Mouse (Mus musculus) A20 (cell line): Measurements from ENCODE around the gene Tbc1d9.
"Not testable (repeated sequence)": the region's sequence is repeated elsewhere in the genome, so short reads cannot be mapped to it uniquely, and the experiment has no call there.

Experiments
- DNase-seq: peaks from one replicate; pipeline ENCODE4 v3.0.0-alpha.2; 2011; ENCODE audit warnings: low read depth, low spot score

Gene Tbc1d9

DNA sequence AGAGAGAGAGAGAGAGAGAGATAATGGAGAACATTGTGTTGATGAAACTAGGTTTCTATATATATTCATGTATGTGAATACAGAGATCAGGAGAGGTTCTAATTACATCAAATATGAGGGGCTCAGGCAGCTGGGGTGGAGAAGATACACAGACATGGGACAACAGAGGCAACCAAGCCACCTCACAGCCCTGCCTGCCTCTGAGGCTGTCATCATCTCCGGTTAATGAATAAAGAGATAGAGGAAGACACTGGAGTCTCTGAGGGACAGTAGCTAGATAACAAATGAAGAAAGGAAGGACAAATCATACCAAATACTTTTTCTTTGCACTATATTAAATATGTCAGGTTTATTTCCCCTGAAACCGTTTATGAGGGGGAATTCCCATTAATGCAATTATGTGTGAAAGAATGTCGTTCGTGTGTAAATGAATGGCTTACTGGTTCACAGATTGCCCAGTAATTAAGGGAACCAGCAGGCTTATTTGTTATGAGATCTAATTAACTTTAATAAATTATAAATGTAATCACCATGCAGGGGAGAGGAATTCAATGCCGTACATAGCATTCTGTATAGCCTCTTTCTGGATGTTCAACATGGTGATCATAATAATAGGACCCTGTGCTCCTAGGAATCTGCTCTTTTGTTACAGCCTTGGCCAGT lies 59.7 kb downstream of the Tbc1d9 start:
- DNase-seq, result no peak

DNA sequence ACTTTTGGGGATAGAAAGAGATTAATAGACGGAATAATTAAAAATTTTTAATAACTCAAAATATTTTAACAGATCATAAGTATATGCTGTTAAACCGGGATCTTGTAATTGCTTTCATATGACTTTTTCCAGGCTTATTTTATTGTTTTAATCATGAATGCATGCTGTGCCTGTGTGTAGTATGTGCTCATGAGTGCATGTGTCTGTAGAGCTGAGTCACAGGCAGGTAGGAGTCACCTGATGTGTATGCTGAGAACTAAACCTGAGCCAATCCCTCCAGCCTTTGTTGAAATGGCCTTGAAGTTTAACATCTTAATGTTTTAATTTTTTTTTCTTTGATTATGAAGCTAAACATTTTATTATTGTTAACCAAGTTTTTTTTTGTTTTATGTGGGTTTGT lies 60.4 kb downstream of the Tbc1d9 start:
- DNase-seq, result no peak

DNA sequence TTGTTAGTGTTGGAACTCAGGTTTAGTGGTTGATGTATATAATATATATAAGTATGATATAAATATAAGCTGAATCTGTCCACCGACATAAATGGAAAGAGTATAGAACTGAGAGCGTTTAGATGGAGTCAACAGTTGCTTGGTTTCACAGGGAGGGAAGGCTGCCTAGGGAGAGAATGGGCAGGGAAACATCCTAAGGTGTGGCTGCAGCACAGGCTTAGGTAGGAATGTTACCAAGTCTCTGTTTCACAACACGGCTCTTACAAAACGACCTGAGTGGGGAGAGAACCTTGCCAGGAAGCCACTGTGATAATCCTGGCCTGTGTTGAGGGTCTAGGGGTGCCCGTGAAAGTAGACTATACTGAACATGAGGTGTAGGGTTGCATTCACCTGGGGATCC lies 62.2 kb downstream of the Tbc1d9 start:
- DNase-seq, result no peak

DNA sequence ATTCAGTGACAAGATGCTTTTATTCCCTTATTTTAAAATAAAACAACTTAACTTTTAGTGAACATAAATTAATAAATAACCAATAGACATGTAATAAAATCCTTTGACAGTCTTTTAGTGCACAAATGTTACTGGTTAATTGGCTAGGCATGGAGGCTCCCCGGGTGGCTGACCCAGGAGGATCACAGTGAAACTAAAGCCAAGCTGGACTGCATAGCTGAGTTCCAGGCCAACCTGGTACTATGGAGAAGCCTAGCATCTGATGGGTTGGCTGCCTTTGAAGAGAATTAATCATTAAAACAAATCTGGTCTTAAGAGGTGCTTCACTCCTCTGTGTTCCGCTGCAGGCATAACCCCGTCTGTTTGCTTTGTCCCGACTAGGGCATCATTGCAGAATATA lies 67.9 kb downstream of the Tbc1d9 start:
- DNase-seq, result no peak

DNA sequence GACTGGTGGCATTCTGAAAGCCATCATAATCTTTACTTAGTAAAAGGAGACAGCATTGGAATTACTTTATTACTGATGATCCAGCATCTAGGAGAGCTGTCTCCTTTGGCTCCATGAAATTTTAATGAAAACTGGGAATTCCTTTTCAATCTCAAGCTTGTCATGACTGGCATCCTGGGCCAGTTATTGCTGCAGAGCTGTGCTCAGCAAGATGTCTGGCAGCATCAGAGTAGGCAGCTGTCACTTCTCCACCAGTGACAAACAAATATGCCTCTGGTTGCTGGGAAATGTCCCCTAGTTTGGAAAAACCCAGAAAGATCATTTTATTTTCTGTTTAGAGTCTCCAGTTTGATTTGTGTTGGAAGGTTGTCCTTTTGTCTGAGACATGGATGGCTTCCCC lies 74.2 kb downstream of the Tbc1d9 start:
- DNase-seq, result no peak

DNA sequence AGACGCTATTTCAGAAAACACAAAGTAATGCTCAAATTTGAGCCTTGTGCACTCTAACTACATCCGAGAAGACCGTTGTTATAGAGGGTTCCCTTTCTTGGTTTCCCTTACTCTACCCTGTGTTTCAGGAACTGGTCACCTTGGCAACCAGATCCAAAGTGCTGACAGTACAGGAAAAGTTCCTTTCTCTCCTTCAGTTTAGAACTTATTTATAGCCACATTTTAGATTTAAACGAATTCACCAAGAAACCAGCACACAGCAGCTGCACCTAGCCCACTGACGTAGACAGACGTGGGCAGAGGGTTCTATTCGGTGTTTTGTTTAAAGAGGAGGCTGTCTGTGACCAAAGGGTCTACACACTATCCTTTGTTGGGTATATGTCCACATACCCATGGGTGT lies 79.0 kb downstream of the Tbc1d9 start:
- DNase-seq, result no peak

DNA sequence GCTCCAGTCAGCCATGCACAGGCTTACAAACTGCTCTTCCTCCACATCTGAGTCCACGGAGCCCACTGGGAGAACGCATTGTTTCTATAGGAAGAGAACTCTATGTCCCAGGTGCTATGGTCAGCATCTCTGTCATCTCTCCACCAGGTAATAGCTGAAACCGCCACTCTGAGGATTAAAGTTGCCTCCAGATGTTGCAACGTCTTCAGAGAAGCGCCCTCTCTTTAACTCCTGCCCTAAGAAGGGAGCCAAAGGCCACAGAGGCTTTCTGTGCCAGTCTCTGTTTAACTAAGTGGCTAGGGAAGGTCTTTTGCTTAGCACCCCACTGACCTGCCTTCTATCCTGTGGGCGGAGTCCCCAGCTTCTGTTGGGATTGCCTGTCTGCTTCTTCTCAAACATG lies 85.7 kb downstream of the Tbc1d9 start:
- no peak for DNase-seq

DNA sequence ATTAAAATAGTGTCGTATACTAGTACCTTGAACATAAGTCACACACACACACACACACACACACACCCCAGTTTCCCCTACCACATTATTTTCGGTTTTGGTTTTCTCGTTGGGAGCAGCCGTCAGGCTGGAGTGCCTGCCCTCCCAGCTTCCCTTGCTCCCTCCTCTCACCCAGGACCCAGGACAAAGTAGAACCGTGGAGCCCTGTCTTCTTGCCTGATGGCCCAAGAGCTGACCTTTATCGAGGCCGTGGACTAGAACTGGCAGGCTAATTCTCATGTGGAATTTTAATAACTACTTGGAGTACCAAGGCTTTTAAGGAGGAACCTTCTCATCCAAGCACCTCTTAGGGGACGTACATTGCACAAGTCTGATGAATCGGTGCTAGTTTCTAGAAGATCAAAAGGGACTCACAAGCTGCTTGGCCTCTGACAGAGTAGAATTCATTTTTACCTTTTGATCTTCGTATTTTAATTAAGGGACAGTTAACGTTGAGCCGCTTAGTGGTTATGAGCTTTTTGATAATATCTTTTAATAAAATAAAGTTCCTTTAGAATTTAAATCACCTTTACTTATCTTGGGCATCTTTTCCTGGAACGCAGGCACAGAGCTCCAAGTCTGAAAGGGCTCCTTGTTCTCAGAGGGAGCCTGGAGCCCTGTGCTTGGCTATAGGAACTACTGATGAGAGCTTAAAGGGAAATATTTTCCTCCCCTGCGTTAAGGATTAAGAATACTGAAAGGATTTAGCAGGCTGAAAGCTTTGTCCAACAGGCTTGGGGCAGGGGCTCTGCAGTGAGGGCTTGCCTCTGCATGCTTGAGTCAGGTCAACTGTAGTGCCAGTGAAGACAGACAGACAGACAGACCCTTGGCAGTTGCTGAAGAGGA lies 86.5 kb downstream of the Tbc1d9 start:
- DNase-seq, result no peak

DNA sequence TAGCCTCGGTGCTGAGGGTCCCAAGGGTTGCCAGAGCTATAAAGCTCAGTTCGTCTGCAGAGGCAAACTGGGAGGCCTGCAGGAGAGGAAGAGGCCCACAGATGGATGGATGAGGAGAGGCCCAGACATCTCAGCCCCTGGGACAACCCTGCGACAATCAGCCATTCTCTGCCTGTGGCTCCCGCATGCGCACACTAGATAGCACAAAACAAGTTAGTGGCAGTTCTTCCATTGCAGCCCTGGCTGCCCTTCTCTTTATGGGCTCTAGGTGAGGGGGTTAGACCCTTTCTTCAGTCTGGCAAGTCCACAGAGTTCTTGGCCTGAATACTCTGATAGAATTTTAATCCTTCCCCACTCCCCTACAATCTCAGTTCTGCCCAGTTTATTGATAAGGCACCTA lies 87.6 kb downstream of the Tbc1d9 start:
- DNase-seq, result no peak

DNA sequence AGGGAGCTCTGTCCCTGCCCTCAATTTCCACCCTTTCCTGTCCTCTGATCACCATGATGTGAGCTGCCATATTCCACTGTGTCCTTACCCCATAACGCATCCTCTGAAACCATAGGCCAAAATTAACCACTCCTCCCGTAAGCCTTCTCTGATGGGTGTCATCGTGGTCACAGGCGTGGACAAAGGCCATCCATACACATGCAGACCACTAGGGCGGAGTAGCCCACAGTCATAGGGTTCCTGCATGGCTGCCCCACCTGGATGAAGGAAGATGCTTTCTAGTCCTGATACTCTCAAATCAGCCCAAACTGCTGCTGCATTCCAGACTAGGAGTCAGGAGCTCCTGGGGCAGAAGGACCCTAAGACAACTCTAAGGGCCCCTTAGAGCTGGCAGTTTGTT lies 92.5 kb downstream of the Tbc1d9 start:
- no peak for DNase-seq

DNA sequence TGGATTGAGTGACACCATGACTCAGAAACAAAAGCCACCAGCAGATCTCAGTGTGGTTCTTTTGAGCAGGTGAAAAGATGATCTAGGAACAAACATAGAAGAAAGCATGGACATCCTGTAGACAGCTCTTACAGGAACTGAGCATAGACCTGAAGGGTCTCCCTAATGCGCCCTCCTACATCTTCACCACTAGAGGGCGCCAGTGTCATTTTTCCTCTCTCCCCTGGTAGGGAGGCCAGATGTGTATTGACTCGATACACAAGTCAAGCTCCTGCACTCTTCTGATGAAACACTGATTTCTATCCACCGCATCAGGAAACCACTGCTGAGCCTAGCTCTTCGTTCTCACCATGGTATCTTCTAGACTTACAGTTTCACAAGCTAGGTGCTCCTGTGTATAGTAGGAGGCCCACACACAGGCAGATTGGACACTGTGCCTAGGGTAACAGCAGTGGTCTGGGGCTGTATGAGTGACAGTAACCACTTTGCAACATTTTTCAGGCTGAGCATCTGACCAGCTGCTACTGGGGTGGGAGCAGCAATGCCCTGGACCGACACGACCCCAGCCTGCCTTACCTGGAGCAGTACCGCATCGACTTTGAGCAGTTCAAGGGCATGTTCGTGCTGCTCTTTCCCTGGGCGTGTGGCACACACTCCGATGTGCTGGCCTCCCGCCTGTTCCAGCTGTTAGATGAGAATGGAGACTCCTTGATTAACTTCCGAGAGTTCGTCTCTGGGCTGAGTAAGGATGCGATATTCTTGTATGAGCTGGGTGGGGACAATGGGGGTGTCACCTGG lies 95.5 kb downstream of the Tbc1d9 start:
- peak; percentile 73 for DNase-seq

DNA sequence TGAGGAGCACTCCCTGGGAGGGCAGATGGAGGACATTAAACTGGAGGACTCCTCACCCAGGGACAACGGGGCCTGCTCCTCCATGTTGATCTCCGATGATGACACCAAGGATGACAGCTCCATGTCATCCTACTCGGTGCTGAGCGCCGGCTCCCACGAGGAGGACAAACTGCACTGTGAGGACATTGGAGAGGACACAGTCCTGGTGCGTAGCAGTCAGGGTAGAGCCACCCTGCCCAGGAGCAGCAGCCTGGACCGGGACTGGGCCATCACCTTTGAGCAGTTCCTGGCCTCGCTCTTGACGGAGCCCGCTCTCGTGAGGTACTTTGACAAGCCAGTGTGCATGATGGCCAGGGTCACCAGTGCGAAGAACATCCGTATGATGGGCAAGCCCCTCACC lies 106.0 kb downstream of the Tbc1d9 start:
- DNase-seq, result no peak

DNA sequence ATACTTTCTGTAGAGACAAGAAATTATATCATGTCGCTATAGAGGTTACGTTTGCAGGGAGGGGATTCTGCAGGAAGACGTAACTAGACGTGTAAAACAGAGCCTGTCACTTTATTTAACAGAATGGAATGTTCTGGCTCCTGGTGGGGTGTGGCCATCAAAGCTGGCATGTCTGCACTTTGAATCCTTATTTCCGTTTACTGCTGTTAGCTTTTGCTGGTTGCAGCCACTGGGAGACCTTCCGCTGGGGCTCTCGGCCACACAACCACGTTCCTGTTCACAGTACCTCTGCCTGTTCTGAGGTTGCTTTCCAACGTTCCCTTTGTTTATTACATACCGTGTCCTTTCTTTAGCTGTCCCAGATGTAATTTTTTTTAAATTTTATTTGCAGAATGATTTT lies 107.3 kb downstream of the Tbc1d9 start:
- DNase-seq, result no peak

DNA sequence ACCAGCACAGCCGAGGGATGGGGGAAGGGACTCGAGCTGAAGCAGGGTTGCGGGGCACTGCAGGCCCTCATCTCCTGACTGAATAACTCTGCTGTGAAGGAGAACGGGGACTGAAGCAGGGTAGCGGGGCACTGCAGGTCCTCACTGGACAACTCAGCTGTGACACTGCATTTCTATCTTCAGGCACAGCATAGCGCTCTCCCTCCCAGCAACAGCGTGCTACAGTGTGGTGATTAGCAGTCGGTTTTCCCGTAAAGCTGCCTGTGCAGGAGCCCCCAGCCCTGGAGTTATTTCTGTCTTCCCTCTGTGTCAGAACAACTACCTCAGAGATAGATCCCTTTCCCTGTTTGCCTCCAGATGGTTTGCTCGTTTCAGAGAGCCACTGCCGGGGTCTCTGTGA lies 109.3 kb downstream of the Tbc1d9 start:
- no peak for DNase-seq

DNA sequence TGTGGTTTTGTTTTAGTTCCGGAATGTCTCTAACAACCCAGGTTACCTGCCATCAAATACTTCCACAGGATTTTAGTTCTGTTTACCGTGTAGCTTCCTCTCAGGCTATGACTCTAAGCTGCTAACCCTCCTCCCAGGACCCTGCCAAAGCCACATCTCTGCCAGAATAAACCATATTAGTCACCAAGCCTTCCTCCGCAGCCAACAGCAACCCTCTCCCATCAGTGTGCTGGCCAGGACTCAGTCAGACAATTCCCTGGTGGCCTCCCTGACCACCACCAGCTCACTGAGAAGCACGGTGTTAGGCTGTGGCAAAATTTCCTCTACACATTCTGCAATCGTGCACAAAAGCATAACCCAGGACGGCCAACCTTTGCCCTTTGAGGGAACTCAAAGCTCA lies 113.3 kb downstream of the Tbc1d9 start:
- no peak for DNase-seq

DNA sequence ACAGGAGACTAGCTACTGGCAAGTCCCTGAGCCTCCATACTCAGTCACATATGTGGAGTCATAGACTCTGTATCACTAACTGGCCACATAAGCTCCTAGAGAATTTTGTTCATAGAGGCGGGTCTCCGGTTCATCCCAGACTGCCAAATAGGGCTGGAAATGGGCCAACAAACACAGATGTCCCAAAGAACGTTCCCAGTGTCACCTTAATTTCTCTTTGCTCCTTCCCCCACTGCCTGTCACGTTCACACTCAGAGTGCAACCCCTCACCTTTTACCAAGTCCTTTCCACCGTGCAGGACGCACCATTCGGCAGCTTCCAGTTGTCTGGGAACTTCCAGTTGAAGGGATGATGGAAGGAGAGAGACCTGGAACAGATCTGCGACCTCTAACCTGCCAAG lies 120.2 kb downstream of the Tbc1d9 start:
- DNase-seq, result no peak

DNA sequence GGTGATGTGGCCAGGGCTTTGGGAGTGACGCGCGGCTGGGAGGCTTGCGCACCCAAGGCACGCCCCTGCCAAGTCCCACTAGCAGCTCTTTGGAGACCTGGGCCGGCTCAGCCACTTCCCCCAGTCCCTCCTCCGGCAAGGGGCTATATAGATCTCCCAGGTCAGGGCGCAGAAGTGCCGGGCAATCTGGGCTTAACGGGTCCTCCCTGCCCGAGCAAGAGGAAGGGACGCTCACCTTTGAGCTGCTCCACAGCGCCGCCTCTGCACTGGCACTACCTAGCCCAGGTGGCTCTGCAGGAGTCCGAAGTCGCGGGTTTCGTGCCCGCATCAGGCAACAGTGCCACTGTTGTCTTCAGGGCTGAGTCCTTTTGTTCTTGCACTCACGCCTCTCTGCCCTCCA lies 125.0 kb downstream of the Tbc1d9 start, which contains the start of gene Ucp1:
TSS of gene Ucp1 (plus strand) at position 177 of the 400 bp plus-strand sequence.
- no peak for DNase-seq

DNA sequence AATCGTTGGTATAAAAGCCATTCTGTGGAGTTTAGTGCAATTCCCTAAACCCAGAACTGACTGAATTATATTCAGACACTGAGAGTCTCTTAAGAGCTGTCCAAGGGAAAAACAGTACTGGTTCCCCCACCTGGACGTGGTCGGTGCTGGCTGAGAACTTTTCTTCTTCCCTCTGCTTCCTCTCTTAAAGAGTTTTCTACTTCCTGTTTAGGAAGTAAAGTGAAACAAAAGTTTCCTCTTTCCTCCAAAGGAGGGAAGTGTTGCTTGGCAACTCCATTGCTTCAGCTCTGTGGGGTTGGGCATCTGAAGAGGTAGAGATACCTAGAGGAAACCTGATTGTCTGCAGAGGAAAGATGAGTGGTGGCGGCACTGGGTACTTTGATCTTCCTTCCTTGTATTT lies 132.2 kb downstream of the Tbc1d9 start:
- DNase-seq, result no peak

DNA sequence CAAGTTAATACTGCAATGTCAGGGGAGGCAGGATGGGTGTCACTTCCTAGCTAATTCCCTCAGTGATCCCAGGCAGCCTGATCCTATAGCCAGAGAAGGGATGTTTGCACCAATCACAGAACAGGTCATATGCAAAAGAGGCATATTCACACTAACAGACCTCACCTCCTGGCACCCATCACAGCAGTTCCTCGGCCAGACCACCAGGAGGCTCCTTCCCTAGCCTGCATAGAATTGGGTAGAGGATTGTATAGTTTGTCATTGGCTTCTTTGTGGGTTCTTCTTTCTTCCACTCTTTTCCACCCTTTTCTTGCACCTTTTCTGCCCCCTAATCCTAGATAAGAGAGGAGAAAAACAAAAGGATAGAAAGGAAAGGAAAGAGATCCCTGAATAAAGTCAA lies 135.0 kb downstream of the Tbc1d9 start:
- peak; percentile 37 for DNase-seq

DNA sequence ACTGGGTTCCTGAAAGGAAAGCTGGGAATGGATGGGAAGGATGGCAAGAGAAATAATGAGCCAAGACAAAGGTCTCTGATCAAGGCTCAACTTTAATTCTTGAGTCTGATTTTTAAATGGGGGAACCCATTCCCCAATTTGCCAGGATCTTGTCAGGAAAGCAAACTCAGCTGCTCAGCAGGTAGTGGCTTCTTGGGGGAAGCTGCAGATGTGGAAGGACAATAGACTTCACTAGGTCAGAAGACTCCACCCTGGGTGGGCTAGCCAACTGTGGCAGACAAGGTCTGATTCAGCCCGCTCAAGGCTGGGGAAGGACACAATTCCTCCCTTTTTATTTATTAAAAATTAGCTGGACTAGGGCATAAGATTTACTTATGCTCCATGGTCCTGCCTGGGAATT lies 139.8 kb downstream of the Tbc1d9 start:
- DNase-seq, result no peak

DNA sequence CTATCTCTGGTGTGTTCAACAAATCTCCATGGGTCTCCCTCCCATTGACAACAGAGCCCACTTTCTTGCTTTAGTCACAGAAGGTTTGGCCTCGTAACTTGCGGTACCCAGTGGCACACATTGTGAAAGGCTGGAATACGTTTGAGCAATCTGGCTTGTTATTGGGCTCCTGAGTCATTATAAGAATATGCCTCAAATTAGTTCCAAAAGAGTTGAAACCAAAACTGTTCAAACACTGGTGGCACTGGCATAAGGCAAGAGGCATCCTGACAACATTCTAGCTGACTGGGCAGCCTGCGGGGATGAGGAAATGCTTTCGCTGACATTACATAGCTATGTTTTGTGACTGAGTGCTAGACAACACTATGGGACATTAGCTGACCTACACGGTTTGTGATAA lies 144.7 kb downstream of the Tbc1d9 start:
- no peak for DNase-seq

DNA sequence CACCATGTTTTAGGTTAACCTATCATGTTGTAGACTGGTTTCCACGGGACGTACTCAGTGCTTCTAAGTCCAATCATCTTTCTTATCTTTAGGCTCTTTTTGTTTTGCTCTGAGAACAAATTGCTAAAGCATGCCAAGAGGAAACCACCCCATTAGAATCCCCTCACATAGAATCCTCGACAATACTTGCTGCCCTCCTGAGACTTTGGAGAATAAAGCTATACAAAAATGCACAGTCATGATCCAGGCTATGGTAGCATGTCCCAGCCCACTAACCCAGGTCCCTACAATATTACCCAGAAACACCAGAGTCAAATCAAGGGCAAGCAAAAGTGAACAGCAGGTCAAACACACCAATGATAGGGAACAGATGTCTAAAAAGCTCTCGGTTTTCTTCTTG lies 149.9 kb downstream of the Tbc1d9 start:
- not testable (repeated sequence) for DNase-seq
